Comparison of ENCODE assay signal across 8 mouse cellular contexts in genomic region chr13:20288393-20288792, GRCm38 (mm10).
DNase-seq lines count a peak whose midpoint lies in the region; ATAC-seq and TF ChIP-seq lines count a peak whose summit lies in the region.

No protein-coding gene starts in this region.

- no peaks in the 10 kb centered on the region for H3K36me3 ChIP-seq in forebrain, embryonic 13.5 days (ENCODE audit: poor library complexity, severe bottlenecking)
- H3K36me3 ChIP-seq in forebrain, embryonic 10.5 days (replicated peaks): no peaks in the 10 kb centered on the region
- no peaks in the 10 kb centered on the region for H3K36me3 ChIP-seq in heart, embryonic 12.5 days
- H3K36me3 ChIP-seq in lung, embryonic 14.5 days (ENCODE audit: insufficient read depth): no peaks in the 10 kb centered on the region

- H3K9ac ChIP-seq in forebrain, embryonic 13.5 days: no peak overlapping the region
- no peak overlapping the region for H3K9ac ChIP-seq in heart, embryonic 12.5 days
- no peak overlapping the region for H3K9ac ChIP-seq in lung, embryonic 14.5 days

- no peaks in the 10 kb centered on the region for H3K9me3 ChIP-seq in forebrain, embryonic 13.5 days (replicated peaks)
- no peaks in the 10 kb centered on the region for H3K9me3 ChIP-seq in forebrain, embryonic 10.5 days
- H3K9me3 ChIP-seq in heart, embryonic 12.5 days (replicated peaks): no peaks in the 10 kb centered on the region
- no peaks in the 10 kb centered on the region for H3K9me3 ChIP-seq in lung, embryonic 14.5 days (ENCODE audit: low read depth, low read length)

- TF ChIP-seq CTCF in lung, embryonic 14.5 days (IDR thresholded peaks at IDR 0.05; ENCODE audit: low read depth): no peak

- H3K27me3 ChIP-seq in forebrain, embryonic 13.5 days: no peaks in the 10 kb centered on the region
- no peaks in the 10 kb centered on the region for H3K27me3 ChIP-seq in forebrain, embryonic 10.5 days (ENCODE audit: poor library complexity, severe bottlenecking)
- no peaks in the 10 kb centered on the region for H3K27me3 ChIP-seq in heart, embryonic 12.5 days (replicated peaks)
- no peaks in the 10 kb centered on the region for H3K27me3 ChIP-seq in lung, embryonic 14.5 days (ENCODE audit: insufficient read depth, low read length)

- 63% methylated on average over 7 of the region's 7 CpGs for WGBS in forebrain, embryonic 13.5 days
- WGBS in forebrain, embryonic 10.5 days: 74% methylated on average over 7 of the region's 7 CpGs
- WGBS in heart, embryonic 12.5 days: 67% methylated on average over 7 of the region's 7 CpGs
- 27% methylated on average over 7 of the region's 7 CpGs for WGBS in lung, embryonic 14.5 days

- no peak overlapping the region for H3K27ac ChIP-seq in forebrain, embryonic 13.5 days
- no peak overlapping the region for H3K27ac ChIP-seq in forebrain, embryonic 10.5 days
- no peak overlapping the region for H3K27ac ChIP-seq in heart, embryonic 12.5 days (ENCODE audit: poor library complexity, severe bottlenecking)
- peak overlapping the region; percentile 56; the same call in 1 of the 2 replicates for H3K27ac ChIP-seq in lung, embryonic 14.5 days (ENCODE audit: low read depth)

- H3K4me3 ChIP-seq in forebrain, embryonic 13.5 days: no peak overlapping the region
- H3K4me3 ChIP-seq in forebrain, embryonic 10.5 days: no peak overlapping the region
- H3K4me3 ChIP-seq in heart, embryonic 12.5 days: no peak overlapping the region
- no peak overlapping the region for H3K4me3 ChIP-seq in lung, embryonic 14.5 days (ENCODE audit: low read depth, low read length)

- no peak for DNase-seq in forebrain, embryonic 10.5 days (ENCODE audit: extremely low spot score, low spot score)
- peak; percentile 13 for DNase-seq in R1 (ENCODE audit: low read depth, low spot score)
- DNase-seq in lung, embryonic 14.5 days: peak; percentile 83
- DNase-seq in thymus, postnatal 36 days: peak; percentile 48 to 72
- DNase-seq in cerebellum, postnatal 4 days (ENCODE audit: low spot score in 2 of 2): no peak
- DNase-seq in spleen, adult 12 weeks (ENCODE audit: low spot score): no peak

- H3K4me1 ChIP-seq in forebrain, embryonic 13.5 days: no peaks in the 10 kb centered on the region
- peaks cover 5% of the 10 kb centered on the region for H3K4me1 ChIP-seq in forebrain, embryonic 10.5 days
- no peaks in the 10 kb centered on the region for H3K4me1 ChIP-seq in heart, embryonic 12.5 days (replicated peaks)
- H3K4me1 ChIP-seq in lung, embryonic 14.5 days (ENCODE audit: insufficient read depth): no peaks in the 10 kb centered on the region

- no peak overlapping the region for H3K4me2 ChIP-seq in forebrain, embryonic 13.5 days
- H3K4me2 ChIP-seq in heart, embryonic 12.5 days: no peak overlapping the region
- H3K4me2 ChIP-seq in lung, embryonic 14.5 days: no peak overlapping the region

- peak; percentile 59; the same call in 1 of the 2 replicates for ATAC-seq in forebrain, embryonic 13.5 days
- peak; percentile 68; the same call in 1 of the 2 replicates for ATAC-seq in heart, embryonic 12.5 days (ENCODE audit: insufficient number of reproducible peaks, low FRiP score)
- peak; percentile 81 for ATAC-seq in lung, embryonic 14.5 days (ENCODE audit: insufficient read depth)

Comparison
In these comparisons a context has a peak if more than half of its experiments do, and no peak if none do; other contexts are left out.
1. DNase-seq: peak in R1 (single experiment), lung, embryonic 14.5 days (single experiment) and thymus, postnatal 36 days (2 of 2); none in forebrain, embryonic 10.5 days (single experiment), cerebellum, postnatal 4 days (0 of 2) and spleen, adult 12 weeks (single experiment).
2. Peak in every context shown above with its lines, with median percentiles within 50 percentile points of each other: ATAC-seq.